Mouse (Mus musculus) activated CD4-positive, CD25-positive, alpha-beta regulatory T cell, adult 9 weeks (primary cell): Measurements from ENCODE around the gene Trim29. TPM values are rescaled to one million over a fixed set of nuclear protein-coding genes. Genes with fewer than 3 reads are reported as not detected.

Source experiments
- polyA plus RNA-seq: library from polyadenylated mRNA; unstranded; fragments of 100-300 nt; shearing (Covaris generic); gene quantifications from one replicate; pipeline ENCODE4 v1.2.1, GENCODE M21; 2017

The Trim29 gene
- polyA plus RNA-seq, result not detected

DNA sequence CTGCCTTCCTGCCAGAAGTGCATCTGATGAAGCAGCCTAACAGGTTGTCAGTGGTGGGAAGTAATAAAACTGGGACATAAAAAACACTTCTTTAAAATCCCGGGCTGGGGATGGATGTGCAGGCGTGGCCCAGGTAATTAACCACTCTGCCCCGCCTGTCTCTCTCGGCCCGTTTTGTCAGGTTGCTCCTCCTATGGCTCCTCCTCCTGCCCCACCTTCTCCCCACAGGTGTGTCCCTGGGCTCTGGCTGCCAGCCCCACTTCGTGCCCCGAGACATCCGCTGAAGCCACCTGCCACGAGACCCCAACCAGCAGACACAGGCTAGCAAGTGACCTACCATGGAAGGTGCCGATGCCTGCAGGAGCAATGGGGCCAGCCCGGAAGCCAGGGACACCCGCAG lies at the start of gene Trim29:
Gene Trim29 (plus strand): TSS at position 311 of the 400 bp plus-strand sequence.

Other genes with a start within 250 kb of the Trim29 start
- gene Arhgef12, start 203.6 kb upstream of the Trim29 start, polyA plus RNA-seq, result 4.2 TPM
- gene Tmem136, start 194.3 kb upstream of the Trim29 start, polyA plus RNA-seq, result 5.3 TPM
- not detected for gene Pou2f3, start 100.5 kb upstream of the Trim29 start, polyA plus RNA-seq
- gene Oaf, start 70.9 kb upstream of the Trim29 start, polyA plus RNA-seq, result not detected